Mouse (Mus musculus): ENCODE results near the gene Psmd14.

DNA sequence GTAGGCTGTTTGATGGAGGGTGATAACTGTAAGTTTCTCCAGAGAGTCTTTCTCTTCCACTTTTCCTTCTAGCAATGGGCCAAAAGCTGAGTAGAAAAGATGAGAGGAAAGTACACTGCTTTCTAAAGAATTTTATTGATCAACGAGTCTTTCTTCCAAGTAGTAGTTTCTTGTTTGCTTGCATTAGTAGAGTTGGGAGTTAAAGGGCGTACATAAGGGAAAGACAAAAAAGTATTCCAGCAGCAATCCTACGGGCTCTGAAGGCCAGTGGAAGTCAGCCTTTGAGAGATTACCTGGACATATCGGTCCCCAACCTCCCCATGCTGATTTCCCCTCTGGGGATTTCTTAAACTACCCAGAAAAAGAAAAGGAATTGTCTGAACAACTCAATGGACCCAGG lies 99.3 kb downstream of the Psmd14 start:
- TF ChIP-seq EP300 (IDR thresholded peaks at IDR 0.05; ENCODE audit: insufficient read depth, low read depth, low read length) (no peak), POLR2A (IDR thresholded peaks at IDR 0.05; ENCODE audit: insufficient read depth, low read depth, low read length) (no peak)

Data from heart, adult 2 months (tissue).